Mouse (Mus musculus) erythroblast, adult 5-6 weeks (primary cell): Measurements from ENCODE around the gene Golim4. TPM values are rescaled to one million over a fixed set of nuclear protein-coding genes. Genes with fewer than 3 reads are reported as not detected.
A peak's percentile ranks its signal among the peaks of the same experiment; 100 is the strongest.

ENCODE experiments used
- ATAC-seq: replicated peaks from 2 replicates; pipeline ENCODE4 v1.8.0; 2016; ENCODE audit warnings: moderate number of reproducible peaks, mild to moderate bottlenecking, moderate TSS enrichment, inconsistent platforms; ENCODE audit not compliant: poor library complexity, low FRiP score, severe bottlenecking
- total RNA-seq, 2 experiments: library from RNA; stranded (forward) in 1 of 2; stranded (reverse) in 1 of 2; fragments of 150-400 nt in 1 of 2; fragments of 200-764, 138-1000 nt in 1 of 2; gene quantifications; 2 replicates each; pipeline versions ENCODE4 v1.2.3 to v1.2.4; 2015 to 2017; ENCODE audit warnings: low replicate concordance in 2 of 2

The Golim4 gene
- total RNA-seq (2015; ENCODE audit: low replicate concordance) = 23.6 and 31.7 TPM in 2 replicates
- 53.1 and 57.7 TPM in 2 replicates for total RNA-seq (2017; ENCODE audit: low replicate concordance)

DNA sequence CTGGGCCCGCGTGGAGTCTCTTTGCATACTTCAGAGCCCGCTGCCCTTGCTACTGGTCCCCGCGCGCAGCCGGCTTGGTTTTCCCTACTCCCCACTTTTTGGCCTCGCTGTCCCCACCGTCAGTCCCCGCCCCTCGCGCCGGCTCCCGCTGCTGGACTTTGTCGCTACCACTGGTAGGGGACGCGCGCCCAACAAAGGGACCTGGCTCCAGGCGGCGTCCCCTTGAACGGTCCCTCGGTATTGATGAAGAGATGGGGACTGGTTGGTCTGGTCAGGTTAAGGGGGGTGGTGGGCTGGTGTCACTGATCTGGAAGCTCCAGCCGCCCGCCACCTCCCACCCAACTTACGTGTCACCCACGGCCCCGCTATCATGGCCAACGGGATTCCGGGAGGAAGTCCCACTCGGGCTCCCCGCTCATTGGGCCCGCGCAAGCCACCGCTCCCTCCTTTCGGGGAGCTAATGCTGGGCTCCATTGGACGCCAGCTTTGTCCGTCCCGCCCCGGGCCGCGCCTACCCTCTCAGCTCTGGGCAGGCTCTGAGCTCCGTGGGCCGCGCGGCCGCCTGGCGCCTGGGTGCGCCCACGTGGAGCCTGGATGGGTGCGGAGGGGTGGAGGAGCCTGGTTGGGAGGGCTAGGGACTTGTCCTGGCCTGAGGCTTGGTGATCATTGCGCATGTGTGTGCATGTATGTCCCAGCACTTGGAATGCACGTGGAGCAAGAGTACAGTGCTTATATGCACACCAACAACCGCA is at the start of gene Golim4:
Gene Golim4, minus strand, starts transcription at position 399 of the 752 bp plus-strand sequence.
- peak; percentile 94 for ATAC-seq

DNA sequence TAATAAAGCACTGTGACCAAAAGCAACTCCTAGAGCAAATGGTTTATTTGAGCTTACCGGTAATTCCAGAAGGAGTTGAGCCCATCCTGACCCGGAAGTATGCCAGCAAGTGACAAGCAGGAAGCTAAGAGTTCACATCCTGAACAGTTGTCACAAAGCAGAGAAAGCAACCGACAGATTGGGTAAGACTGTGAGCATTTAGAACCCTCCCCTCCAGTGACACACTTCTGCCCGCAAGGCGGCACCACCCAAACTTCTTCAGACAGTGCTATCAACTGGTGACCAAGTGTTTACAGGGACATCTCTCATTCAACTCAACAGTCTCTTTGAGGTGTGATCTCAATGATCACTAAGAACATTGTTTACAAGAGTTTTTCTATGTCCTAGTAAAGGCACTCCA is 48.9 kb upstream of the Golim4 start:
- no peak for ATAC-seq

DNA sequence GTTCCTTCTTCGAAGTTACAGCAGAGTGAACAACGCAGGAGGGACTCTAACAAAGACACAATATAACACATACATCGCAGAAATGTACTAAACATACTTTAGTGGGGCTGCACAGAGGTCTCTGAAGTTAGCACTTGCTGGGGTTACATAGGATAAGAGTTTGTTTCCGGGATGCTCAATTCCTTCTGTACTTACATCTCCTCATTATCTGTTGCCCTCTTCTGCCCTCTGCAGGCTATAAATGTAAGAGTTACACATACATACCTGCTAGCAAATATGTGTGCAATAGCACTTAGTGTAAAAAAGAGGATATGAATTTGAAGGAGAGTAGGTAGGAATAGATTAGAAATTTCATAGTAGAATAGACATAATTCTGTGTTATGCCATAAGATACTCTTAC is 44.4 kb upstream of the Golim4 start:
- no peak; the same call in 1 of the 2 replicates for ATAC-seq

DNA sequence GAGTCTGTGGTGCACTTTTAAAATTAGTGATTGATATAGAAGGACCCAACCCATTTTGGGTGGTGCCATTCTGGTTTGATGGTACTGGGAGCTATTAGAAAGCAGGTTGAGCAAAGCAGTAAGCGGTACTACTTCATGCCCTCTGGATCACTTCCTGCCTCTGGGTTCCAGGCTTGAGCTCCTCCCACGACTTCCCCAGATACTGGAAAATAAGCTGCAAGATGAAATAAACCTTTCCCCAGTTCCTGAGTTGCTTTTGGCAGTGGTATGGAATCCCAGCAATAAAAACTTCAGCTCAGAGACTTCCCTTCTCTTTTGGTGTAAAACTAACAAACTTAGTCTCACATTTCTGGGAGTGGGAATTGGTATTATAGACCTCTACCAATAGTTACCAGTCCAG is 43.7 kb upstream of the Golim4 start:
- ATAC-seq = no peak

DNA sequence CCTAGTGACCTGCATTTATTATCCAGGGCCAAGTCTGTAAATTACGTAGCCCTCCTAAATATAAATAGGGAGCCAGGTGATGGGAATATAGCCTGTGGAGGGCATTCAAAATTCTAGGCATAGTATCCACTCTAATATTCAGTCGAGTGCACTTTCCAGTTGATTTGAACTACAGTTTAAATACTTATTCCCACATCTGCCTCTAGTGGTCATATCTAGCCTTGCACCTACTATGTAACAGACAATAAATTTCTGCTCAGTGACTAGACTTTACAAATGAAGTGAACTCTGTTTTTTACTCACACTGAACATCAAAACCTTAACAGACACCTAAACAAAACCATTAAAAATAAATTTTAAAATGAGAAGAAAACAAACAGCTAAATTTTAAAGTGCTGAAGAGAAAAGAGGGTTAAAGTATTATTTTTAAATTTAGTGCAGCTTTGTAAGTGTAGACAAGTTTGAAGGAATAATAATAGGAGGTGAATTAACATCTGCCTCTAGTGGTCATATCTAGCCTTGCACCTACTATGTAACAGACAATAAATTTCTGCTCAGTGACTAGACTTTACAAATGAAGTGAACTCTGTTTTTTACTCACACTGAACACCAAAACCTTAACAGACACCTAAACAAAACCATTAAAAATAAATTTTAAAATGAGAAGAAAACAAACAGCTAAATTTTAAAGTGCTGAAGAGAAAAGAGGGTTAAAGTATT is 24.4 kb upstream of the Golim4 start:
- peak; percentile 91 for ATAC-seq

DNA sequence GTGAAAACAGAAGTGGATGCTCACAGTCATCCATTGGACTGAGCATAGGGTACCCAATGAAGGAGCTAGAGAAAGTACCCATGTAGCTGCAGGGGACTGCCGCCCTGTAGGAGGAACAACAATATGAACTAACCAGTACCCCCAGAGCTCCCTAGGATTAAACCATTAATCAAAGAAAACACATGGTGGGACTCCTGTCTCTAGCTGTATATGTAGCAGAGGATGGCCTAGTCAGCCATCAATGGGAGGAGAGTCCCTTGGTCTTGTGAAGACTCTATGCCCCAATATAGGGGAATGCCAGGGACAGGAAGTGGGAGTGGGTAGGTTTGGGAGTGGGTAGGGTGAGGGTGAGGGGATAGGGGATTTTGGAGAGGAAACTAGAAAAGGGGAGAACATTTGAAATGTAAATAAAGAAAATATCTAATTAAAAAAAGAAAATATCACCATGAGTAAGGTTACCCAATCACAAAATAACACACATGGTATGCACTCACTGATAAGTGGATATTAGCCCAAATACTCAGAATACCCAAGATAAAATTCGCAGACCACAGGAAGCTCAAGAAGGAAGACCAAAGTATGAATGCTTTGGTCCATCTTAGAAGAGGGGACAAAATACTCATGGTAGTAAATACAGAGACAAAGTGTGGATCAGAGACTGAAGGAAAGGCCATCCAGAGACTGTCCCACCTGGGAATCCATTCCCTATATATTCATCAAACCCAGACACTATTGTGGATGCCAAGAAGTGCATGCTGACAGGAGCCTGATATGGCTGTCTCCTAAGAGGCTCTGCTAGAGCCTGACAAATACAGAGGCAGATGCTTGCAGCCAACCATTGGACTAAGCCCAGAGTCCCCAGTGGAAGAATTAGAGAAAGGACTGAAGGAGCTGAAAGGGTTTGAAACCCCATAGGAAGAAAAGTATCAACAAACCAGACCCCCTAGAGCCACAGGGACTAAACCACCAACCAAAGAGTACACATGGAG is 6.3 kb upstream of the Golim4 start:
- peak; percentile 57; the same call in 1 of the 2 replicates for ATAC-seq

DNA sequence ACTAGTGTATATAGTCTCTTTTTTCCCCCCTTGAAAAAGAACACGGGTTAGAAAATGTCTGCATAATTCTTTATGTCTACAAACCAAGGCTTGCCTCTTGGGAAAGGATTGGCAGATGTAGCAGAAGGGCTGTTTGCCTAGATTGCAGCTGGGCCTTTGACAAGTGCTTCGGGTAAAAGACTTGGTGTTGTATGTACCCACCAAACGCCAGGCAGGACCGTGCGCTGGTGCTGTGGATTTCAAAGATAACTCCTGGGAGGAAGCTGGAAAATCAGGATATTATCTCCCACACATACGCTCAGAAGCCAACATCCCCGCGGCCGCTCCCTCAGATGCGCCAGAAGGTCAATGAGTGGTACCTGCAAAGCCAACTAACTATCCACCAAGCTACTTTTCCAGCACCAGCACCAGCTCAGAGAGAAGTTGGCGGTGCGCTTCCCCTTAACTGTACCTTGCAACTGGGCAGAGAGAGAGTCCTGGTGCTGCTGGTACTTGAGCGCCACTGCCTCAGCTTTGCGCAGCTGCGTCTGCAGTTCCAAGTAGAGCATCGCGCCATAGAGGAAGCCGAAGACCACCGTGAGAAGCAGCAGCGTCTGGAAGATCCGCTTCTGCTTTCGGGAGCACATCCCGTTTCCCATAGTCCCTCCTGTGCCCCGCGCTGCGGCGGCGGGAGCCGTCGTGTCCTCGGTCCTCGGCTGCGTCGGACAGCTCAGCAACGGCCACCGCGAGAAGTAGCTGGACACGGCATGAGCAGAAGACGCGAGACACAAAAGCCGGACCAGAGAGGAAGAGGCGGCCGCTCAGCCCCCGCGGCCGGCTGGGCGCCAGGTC is 873 bp downstream of the Golim4 start:
- ATAC-seq = peak; percentile 28

DNA sequence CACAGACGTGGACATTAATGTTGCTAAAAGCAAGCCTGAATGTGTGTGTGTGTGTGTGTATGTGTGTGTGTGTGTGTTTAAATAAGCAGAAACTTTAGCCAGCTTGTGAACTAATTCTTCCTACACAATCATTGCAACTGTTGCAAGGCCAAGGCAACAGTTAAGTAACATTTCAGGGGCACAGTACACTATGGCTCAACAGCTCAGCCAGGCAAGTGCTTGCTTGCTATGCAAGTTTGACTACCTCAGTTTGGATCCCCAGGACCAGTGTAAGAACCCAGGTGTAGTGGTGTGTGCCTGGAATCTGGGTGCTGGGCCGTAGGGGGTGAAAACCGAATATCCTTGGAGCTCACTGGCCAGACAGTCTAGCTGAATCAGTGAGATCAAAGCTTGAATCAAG is 2.6 kb downstream of the Golim4 start:
- ATAC-seq = no peak

DNA sequence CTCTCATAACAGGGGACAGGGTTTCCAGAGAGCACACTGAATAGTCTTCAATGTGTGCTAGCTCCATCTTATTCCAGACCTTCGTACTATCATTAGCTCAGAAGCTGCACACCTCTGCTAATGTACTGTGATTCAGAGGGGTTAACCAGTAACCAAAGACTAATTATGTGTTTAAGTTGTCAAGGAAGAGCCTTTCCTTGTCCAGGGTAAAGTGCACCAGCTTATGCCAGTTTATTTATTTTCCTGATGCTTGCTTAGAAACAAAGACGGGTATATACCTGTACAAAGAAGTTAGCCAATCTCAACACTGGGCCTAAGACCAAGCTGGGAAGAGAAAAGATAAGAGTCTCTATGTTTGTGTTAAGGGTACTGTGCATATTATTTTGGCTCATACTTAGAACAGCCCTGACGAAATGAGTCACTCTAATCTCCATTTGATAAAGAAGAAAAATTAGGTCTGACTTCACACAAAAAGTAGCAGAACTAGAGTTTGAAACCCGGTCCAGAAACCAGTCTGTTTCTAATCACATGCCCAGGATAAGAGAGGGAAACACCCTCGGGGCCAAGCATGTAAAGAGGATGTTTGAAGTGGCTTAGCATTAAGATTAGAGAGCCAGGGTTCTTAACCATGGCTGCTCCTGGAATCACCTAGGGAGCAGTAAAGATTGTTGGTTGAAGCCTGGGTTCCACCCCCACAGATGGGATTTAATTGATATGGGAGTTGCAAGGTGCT is 4.3 kb downstream of the Golim4 start:
- ATAC-seq = no peak

DNA sequence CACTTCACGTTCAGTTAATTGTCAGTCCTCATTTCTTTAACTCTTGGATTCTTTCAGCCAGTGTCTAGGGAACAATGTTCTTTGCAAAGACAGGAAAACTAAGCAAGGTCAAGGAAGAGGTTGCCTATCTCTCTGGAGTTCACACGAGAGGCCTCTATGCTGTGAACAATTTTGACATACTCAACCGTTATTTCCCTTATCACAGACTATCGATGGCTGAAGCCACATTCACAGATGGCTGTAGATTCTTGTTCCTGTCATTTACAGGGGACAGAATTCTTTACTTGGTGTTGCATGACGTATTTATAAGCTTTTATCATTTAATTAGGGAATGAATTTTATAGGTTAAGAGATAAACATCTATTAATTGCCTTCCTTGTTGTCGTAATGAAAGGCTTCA is 5.9 kb downstream of the Golim4 start:
- ATAC-seq = no peak

DNA sequence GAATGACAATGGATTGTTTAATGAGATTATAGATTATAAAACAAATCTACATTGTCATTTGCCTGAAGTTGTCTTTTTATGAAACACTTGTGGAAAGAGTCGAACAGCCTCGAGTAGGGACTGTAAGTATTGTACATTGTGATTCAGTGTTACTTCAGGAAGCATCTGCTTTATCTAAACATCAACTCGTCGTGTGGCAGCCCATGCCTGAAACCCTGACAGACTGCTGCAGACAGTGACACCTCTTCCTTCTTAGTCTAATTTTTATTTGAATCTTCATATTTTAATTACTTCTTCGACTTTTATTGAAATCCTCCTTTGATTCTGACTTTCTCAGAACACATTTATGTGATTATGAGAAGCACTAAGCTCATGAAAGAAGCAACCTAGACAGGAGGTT is 7.4 kb downstream of the Golim4 start:
- no peak for ATAC-seq

DNA sequence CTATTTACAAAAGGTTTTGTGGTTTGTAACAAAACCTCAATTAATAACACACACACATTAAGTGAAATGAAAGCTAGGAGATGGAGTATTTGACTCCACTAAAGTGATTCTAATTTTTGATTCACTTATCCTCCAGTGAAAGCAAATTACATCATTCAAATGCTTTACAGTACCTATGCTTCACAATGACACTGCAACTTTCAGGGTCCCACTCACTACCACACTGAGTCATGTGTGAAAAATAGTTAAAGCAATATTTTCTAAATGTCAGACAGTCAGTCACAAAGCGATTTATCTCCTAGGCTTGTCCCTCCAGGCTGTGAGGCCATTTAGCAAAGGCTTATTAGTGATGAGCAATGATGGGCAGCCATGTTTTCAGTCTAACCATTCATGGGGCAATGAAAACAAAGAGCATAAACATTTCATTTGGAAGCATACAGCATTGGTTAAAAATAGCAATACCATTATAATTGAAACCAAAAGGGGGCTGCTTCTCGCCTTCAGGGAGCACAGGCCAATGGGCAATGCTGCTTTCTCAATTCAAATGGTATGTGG is 8.1 kb downstream of the Golim4 start:
- ATAC-seq = peak; percentile 57

DNA sequence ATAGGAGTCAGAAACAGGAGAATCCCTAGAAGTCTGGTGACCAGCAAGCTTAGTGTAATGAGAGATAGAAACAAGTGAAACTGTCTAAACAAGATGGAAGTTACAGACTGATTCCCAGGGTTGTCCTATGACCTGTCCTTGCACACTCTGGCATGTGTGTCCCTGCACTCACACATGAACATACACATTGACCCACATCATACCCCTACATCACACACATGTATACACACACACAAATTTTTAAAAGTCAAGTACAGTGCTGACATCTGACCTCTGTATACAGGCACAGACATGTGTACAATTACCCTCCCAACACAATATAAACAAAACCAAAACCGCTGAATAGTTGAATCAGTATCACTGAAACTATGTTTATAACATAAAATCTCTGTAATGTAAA is 8.7 kb downstream of the Golim4 start:
- no peak for ATAC-seq

DNA sequence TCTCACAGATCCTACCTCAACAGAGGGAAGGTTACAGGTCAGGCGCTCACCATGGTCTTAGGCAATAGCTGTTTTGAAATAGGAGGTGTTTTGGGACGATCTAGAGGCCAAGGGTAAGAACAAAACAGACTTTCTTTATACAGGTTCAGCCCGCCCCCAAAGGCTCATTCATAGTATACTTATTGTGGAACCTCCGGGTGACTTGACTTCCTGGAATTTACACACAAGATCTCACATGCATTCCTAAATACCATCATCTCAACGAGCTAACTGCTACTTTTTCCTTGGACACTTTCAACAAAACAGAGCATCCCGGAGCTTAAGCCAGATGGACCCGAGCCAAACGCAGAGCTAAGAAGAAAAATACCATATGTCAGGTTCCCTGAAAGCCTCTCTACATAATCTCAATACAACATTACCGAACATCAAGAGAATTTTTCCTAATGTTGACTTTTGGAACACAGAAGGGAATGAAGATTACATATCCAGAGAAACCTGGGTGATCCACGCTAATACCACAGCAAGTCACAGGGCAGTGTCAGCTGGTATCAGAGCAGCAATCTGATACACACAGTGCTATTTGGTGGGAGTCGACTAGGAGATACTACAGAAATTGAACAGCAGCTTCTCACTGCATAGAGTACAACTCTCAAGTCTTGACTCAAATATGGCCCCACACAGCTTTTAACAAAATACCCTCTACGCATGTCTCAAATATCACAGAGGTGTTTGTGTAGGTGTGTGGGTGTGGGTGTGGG is 14.3 kb downstream of the Golim4 start:
- ATAC-seq = no peak

DNA sequence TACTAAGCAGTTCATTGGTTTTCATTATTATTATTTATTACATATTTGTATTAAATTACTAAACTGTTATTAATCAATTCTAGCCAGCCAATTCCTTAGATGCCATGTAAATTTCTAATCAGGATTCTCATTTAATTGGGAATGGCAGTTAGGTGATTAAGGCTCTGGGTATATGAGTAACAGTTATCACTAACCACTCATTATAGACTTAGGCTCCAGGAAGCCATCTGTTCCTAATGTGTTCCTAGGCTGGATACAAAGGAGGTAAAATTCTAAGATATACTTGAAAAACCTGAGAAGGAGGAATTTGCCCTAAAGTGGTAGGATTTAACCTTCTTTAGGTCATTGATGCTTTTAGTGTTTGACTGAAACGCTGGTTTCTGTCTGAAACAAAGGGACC is 14.9 kb downstream of the Golim4 start:
- no peak for ATAC-seq

DNA sequence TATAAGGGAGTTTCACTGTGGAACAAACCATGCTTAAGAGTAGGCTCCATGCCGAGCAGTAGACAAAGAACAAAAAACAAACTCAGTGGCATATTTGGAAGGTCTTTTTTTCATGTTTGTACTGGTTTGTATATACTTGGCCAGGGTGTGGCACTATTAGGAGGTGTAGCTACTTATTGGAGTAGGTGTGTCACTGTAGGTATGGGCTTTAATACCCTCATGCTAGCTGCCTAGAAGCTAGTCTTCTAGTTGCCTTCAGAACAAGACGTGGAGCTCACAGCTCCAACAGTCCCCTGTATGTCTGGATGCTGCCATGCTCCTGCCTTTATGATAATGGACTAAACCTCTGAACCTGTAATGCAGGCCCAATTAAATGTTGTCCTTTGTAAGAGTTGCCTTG is 20.6 kb downstream of the Golim4 start:
- ATAC-seq = no peak

DNA sequence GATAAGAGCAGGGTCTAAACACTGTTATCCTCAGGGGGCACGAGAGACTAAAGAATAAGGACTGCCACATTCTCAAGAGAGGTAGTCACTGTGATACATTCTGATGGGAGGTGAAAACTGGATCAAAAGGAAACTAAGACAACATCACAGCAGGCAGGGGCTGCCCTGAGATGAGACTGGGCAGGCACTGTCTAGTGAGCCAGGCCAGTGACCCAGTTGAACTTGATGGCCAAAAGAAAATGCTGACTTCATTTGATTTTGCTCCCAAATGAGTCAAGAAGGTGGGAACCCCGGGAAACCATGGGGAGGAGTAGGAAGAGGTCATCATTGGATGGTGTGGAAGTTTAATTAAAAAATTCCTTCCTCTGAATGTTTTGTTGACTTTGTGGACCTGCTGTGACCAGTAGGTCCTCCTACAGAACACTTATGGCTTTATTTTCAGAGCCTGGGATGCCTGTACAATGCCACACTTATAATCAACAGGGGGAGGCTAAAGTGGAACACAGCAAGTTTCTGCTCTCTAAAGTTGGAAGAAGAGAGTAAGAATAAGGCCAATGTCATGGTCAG is 26.0 kb downstream of the Golim4 start:
- no peak for ATAC-seq
